Mouse (Mus musculus): ENCODE data around the gene Sin3a. TPM values are rescaled to one million over a fixed set of nuclear protein-coding genes. Genes with fewer than 3 reads are reported as not detected.

Sin3a gene
- total and polyA plus RNA-seq, 2 experiments from 2014 or later = 12.1 to 39.6 TPM

DNA sequence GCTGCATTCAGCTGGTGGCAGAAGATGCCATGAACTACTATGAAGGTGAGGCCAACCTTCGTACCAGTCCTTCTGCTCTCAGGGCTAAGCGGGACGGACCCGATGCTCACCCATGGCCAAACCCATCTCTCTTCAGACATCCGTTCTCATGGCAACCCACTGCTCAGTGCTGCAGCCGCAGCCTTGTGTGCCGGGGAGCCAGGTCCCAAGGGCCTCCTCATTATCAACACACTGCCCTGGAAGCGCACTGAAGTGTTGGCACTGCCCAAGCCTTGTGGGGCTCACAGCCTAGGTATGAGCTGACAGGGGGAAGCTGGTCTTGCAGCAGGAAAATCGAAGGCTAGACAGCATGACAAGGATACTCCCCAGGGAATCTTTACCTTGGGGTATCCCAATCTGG is 67.3 kb downstream of the Sin3a start:
- H3K27ac ChIP-seq (ENCODE audit: low read depth) = no peak overlapping the region
- H3K4me3 ChIP-seq (ENCODE audit: low read depth, low read length) = no peak overlapping the region
- TF ChIP-seq EP300 (IDR thresholded peaks at IDR 0.05; ENCODE audit: low read depth) = no peak
- H3K9ac ChIP-seq (replicated peaks; ENCODE audit: low read depth, low read length) = no peak overlapping the region
- ATAC-seq (ENCODE audit: insufficient read depth, low read depth) = no peak
- no peaks in the 10 kb centered on the region for H3K9me3 ChIP-seq (replicated peaks; ENCODE audit: control insufficient read depth, low read length)
- H3K4me1 ChIP-seq (ENCODE audit: control insufficient read depth, insufficient read depth) = no peaks in the 10 kb centered on the region
- H3K36me3 ChIP-seq (replicated peaks; ENCODE audit: control insufficient read depth, insufficient read depth, low read length) = peaks cover 82% of the 10 kb centered on the region
- no peaks in the 10 kb centered on the region for H3K27me3 ChIP-seq (ENCODE audit: control insufficient read depth, insufficient read depth, low read length)
- H3K4me2 ChIP-seq (ENCODE audit: low read depth, low read length) = no peak overlapping the region
- WGBS = 83% methylated on average over 9 of the region's 9 CpGs
- no peak for DNase-seq (ENCODE audit: low spot score)

DNA sequence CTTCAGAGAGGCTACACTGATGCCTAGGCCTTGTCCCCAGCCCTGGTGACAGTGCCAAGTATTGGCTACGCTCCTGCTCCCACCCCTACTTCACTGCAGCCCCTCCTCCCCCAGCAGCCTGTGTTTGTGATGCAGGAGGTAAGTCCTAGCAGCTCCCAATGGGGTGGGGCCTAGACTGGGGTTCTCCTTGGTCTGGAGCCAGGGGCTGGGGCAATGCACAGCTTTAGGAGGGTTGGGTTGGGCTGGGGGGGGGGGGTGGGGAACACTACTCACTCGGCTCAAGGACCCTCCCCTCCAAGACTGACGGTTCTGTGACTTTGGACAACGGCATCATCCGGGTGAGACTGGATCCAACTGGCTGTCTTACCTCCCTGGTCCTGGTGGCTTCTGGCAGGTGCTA is 67.7 kb downstream of the Sin3a start:
- Histone ChIP-seq H3K4me2 (ENCODE audit: low read depth, low read length) (no peak overlapping the region), H3K36me3 (replicated peaks; ENCODE audit: control insufficient read depth, insufficient read depth, low read length) (peaks cover 77% of the 10 kb centered on the region), H3K27me3 (ENCODE audit: control insufficient read depth, insufficient read depth, low read length) (no peaks in the 10 kb centered on the region), H3K9me3 (replicated peaks; ENCODE audit: control insufficient read depth, low read length) (no peaks in the 10 kb centered on the region), H3K4me3 (ENCODE audit: low read depth, low read length) (no peak overlapping the region), H3K4me1 (ENCODE audit: control insufficient read depth, insufficient read depth) (no peaks in the 10 kb centered on the region), H3K27ac (ENCODE audit: low read depth) (no peak overlapping the region), H3K9ac (replicated peaks; ENCODE audit: low read depth, low read length) (no peak overlapping the region)
- 85% methylated on average over 5 of the region's 5 CpGs for WGBS
- TF ChIP-seq CTCF (IDR thresholded peaks at IDR 0.05; ENCODE audit: low read depth) = no peak
- no peak for TF ChIP-seq EP300 (IDR thresholded peaks at IDR 0.05; ENCODE audit: low read depth)
- ATAC-seq (ENCODE audit: insufficient read depth, low read depth) (no peak), DNase-seq (ENCODE audit: low spot score) (no peak)

DNA sequence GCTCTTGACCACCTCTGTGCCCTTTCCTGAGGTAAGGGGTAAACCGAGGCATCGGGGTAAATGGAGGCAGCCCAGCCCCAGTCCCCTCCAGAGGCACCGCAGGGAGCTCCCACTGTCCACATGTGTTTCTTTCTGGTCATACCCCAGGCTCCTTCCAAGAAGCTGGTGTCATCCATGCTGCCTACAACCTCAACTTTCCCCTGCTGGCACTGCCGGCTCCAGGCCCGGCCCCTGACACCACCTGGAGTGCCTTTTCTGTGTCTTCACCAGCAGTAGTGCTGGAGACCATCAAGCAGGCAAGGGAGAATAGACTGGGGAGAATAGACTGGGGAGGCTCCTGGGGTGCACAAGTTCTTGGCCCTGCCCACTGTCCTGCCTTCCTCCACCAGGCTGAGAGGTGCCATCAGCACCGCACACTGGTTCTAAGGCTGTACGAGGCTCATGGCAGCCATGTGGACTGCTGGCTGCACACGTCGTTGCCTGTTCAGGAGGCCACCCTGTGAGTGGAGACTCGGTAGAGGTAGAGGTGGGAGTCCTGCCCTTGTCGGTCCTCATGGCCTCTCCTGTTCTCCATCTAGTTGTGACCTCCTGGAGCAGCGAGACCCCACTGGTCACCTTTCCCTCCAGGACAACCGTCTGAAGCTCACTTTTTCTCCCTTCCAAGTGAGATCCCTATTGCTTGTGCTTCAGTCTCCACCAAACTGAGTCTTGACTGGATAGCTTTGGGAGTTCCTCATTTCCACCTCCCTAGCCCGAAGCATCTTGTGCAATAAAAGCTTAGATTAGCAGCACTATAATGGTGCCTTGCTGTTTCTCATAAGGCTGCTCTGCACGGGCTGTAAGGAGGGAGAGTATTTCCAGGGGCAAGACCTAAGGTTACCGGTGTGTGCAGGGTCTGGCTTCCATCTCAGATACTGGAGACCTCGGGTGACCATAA is 69.8 kb downstream of the Sin3a start:
- Histone ChIP-seq H3K4me1 (ENCODE audit: control insufficient read depth, insufficient read depth) (no peaks in the 10 kb centered on the region), H3K9ac (replicated peaks; ENCODE audit: low read depth, low read length) (no peak overlapping the region), H3K27me3 (ENCODE audit: control insufficient read depth, insufficient read depth, low read length) (no peaks in the 10 kb centered on the region), H3K4me3 (ENCODE audit: low read depth, low read length) (no peak overlapping the region), H3K27ac (ENCODE audit: low read depth) (no peak overlapping the region), H3K36me3 (replicated peaks; ENCODE audit: control insufficient read depth, insufficient read depth, low read length) (peaks cover 57% of the 10 kb centered on the region), H3K9me3 (replicated peaks; ENCODE audit: control insufficient read depth, low read length) (no peaks in the 10 kb centered on the region), H3K4me2 (ENCODE audit: low read depth, low read length) (no peak overlapping the region)
- no peak for ATAC-seq (ENCODE audit: insufficient read depth, low read depth)
- TF ChIP-seq CTCF (IDR thresholded peaks at IDR 0.05; ENCODE audit: low read depth) (no peak), EP300 (IDR thresholded peaks at IDR 0.05; ENCODE audit: low read depth) (no peak)
- DNase-seq (ENCODE audit: low spot score) = no peak
- 73% methylated on average over 17 of the region's 17 CpGs for WGBS

DNA sequence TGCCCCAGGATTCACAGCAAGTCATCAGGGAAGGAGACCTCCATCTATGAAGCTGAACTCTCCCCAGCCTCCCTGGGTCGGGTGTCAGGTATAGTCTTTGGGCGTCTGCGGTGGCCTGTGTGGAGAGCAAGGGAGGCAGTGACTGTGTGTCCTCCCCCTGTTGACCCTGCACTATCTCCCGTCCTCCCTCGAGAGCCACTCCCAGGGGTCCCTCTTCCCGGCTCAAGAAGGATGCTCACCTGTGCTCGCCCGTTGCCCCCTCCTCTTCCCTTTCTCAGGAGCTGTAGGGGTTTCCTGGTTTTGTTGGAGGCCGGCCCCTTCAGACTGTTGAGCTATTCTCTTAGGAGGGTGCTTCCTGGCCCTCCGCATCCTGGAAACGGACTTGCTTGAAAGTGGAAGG is 71.4 kb downstream of the Sin3a start:
- Histone ChIP-seq H3K36me3 (replicated peaks; ENCODE audit: control insufficient read depth, insufficient read depth, low read length) (peaks cover 41% of the 10 kb centered on the region), H3K9ac (replicated peaks; ENCODE audit: low read depth, low read length) (no peak overlapping the region), H3K4me2 (ENCODE audit: low read depth, low read length) (no peak overlapping the region), H3K9me3 (replicated peaks; ENCODE audit: control insufficient read depth, low read length) (no peaks in the 10 kb centered on the region), H3K4me3 (ENCODE audit: low read depth, low read length) (no peak overlapping the region), H3K27ac (ENCODE audit: low read depth) (no peak overlapping the region), H3K27me3 (ENCODE audit: control insufficient read depth, insufficient read depth, low read length) (no peaks in the 10 kb centered on the region), H3K4me1 (ENCODE audit: control insufficient read depth, insufficient read depth) (peaks cover 6% of the 10 kb centered on the region)
- TF ChIP-seq CTCF (IDR thresholded peaks at IDR 0.05; ENCODE audit: low read depth) (no peak), EP300 (IDR thresholded peaks at IDR 0.05; ENCODE audit: low read depth) (no peak)
- DNase-seq (ENCODE audit: low spot score) (no peak), ATAC-seq (ENCODE audit: insufficient read depth, low read depth) (no peak)
- WGBS = 74% methylated on average over 11 of the region's 11 CpGs

DNA sequence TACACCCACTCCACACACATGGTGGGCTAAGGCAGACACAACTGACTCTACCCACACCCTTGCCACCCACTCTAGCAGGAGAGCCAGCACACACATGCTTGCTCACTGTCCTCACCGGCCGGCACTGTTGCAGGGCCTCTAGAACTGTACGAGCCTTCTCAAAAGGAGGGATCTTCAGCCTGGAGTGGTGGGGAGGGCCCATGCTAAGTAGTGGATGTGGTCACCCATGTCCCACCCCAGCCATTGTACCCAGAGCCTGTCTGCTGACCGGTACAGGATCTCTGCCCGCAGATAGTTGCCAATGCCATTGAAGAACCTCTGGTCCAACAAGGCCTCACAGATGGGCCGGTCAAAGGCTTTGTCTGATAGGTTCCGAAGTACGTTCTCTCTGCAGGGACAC is 73.0 kb downstream of the Sin3a start:
- Histone ChIP-seq H3K9me3 (replicated peaks; ENCODE audit: control insufficient read depth, low read length) (no peaks in the 10 kb centered on the region), H3K27ac (ENCODE audit: low read depth) (no peak overlapping the region), H3K9ac (replicated peaks; ENCODE audit: low read depth, low read length) (no peak overlapping the region), H3K27me3 (ENCODE audit: control insufficient read depth, insufficient read depth, low read length) (no peaks in the 10 kb centered on the region), H3K4me3 (ENCODE audit: low read depth, low read length) (no peak overlapping the region), H3K4me2 (ENCODE audit: low read depth, low read length) (no peak overlapping the region), H3K36me3 (replicated peaks; ENCODE audit: control insufficient read depth, insufficient read depth, low read length) (peaks cover 25% of the 10 kb centered on the region), H3K4me1 (ENCODE audit: control insufficient read depth, insufficient read depth) (peaks cover 6% of the 10 kb centered on the region)
- 84% methylated on average over 8 of the region's 8 CpGs for WGBS
- DNase-seq (ENCODE audit: low spot score) (no peak), ATAC-seq (ENCODE audit: insufficient read depth, low read depth) (no peak)
- no peak for TF ChIP-seq CTCF (IDR thresholded peaks at IDR 0.05; ENCODE audit: low read depth)
- no peak for TF ChIP-seq EP300 (IDR thresholded peaks at IDR 0.05; ENCODE audit: low read depth)
